Mouse (Mus musculus): ENCODE data around the gene Pwwp2b.

- TF ChIP-seq CTCF (IDR thresholded peaks at IDR 0.05; ENCODE audit: control insufficient read depth, insufficient read depth, insufficient replicate concordance, low read depth, low read length): no peak
- no peak for TF ChIP-seq POLR2A (IDR thresholded peaks at IDR 0.05; ENCODE audit: control insufficient read depth, low read depth, low read length)
Measured at GRCm38 (mm10) chr7:139302314-139302713, 54.0 kb downstream of the Pwwp2b start.
